Mouse (Mus musculus): ENCODE measurements around the gene Umad1.

DNA sequence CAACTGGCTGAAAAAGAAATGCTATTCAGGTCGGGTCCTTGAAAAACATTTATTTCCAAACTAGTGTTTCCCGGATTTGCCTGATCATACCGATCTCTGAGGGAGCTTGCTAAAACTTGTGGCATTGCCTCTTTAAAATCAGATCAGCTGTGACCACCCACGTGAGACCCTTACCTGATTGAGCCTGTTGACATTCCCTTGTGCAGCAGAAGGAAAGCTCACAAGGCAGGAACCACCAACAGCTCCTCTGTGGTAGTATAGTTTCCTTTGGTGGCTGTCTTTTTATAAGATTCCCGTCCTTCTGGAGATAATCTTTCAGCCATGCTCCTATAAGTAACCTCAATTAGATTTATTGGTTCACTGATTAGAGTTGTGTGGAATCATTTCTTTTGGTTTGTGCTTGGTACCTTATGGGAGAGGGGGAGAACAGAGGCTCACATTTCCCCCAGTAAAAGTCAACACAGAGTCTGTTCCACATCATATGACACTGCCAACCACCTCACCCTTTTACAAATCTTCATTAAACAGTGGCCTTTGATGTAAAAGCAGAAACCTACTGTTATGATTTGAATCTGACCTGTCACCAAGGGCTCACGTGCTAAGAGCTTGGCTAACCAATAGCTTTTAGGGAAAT, 238.3 kb downstream of the Umad1 start:
- TF ChIP-seq CTCF (IDR thresholded peaks at IDR 0.05; ENCODE audit: low read depth, low read length) (no peak), GATA1 (IDR thresholded peaks at IDR 0.05; ENCODE audit: borderline replicate concordance, low read length) (no peak)

Measured in G1E (cell line).